15 mouse cellular contexts compared by ENCODE assay signal in the genomic region with DNA sequence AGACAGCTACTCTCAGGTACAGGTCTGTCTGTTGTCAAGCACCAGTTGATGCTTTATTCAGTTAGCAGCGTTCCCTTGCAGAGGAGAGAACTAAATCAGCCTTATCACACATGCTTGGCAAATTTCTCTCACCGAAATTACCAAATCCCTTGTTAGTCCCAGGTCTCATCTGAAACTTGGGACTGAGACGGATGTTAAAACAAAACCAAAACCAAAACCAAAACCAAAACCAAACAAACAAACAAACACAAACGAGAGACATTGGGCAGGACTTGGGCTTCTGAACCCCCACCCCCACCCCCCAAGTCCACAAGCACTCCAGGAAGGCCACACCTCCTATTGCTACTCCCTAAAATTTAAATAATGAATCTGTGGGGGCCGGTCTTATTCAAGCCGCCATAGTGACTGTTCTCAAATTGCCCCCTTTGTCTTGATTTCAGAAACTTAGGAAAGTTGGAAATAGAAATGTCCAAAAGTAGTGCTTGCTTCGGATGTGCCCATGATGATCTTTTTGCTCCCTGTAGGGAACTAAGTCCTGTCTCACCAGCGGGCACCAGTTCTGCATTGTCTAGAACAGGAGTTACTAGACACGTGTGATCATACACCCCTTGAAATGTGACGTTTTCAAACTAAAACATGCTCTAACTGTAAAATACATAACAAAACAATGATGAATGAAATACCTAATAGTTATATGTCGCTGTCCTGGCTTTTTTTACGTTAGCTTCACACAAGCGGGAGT. TPM values are rescaled to one million over a fixed set of nuclear protein-coding genes. Genes with fewer than 3 reads are reported as not detected.
A peak's percentile ranks its signal among the peaks of the same experiment; 100 is the strongest.
DNase-seq lines count a peak whose midpoint lies in the region; ATAC-seq and TF ChIP-seq lines count a peak whose summit lies in the region.
"Had no signal": no experiment of that assay in that cellular context is flagged by ENCODE, and none has a peak within 500 bp of the region (broad histone marks: within the 10 kb centered on the region; RNA-seq: fewer than 3 reads in every experiment).

No protein-coding gene starts in this region.

- no peak for TF ChIP-seq CTCF in liver, postnatal 0 days (IDR thresholded peaks at IDR 0.05; ENCODE audit: low read depth)

- no peaks in the 10 kb centered on the region for H3K36me3 ChIP-seq in heart, embryonic 13.5 days
- H3K36me3 ChIP-seq in megakaryocyte, embryonic 14.5 days (replicated peaks; ENCODE audit: low read length) = no peaks in the 10 kb centered on the region
- no peaks in the 10 kb centered on the region for H3K36me3 ChIP-seq in embryonic facial prominence, embryonic 14.5 days (ENCODE audit: control insufficient read depth, insufficient read depth, low read length)
- H3K36me3 ChIP-seq in liver, postnatal 0 days (replicated peaks; ENCODE audit: insufficient read depth, low read length) = no peaks in the 10 kb centered on the region
- no peaks in the 10 kb centered on the region for H3K36me3 ChIP-seq in kidney, embryonic 14.5 days (ENCODE audit: control insufficient read depth, insufficient read depth, low read length)
- H3K36me3 ChIP-seq: embryonic facial prominence, embryonic 12.5 days; limb, embryonic 12.5 days had no signal

- ATAC-seq in heart, embryonic 13.5 days (ENCODE audit: extremely low read depth, insufficient number of reproducible peaks, low FRiP score, low TSS enrichment) = no peak
- ATAC-seq in megakaryocyte, adult 5-6 weeks (ENCODE audit: poor library complexity, severe bottlenecking) = no peak
- ATAC-seq in embryonic facial prominence, embryonic 14.5 days (ENCODE audit: low read depth) = no peak
- ATAC-seq in liver, postnatal 0 days = peak; percentile 64
- no peak for ATAC-seq in kidney, embryonic 14.5 days (ENCODE audit: low FRiP score, low TSS enrichment)

- H3K4me2 ChIP-seq in heart, embryonic 13.5 days = peak overlapping the region; percentile 42
- H3K4me2 ChIP-seq in embryonic facial prominence, embryonic 14.5 days (ENCODE audit: low read depth, low read length) = peak overlapping the region; percentile 28; the same call in 1 of the 2 replicates
- peak overlapping the region; percentile 56 for H3K4me2 ChIP-seq in liver, postnatal 0 days (ENCODE audit: low read depth, low read length)
- H3K4me2 ChIP-seq in kidney, embryonic 14.5 days (replicated peaks; ENCODE audit: low read depth, low read length) = no peak overlapping the region; the same call in 1 of the 2 replicates
- H3K4me2 ChIP-seq: embryonic facial prominence, embryonic 12.5 days; hindbrain, embryonic 14.5 days; limb, embryonic 12.5 days had no signal

- no peak overlapping the region for H3K27ac ChIP-seq in heart, embryonic 13.5 days (replicated peaks)
- no peak overlapping the region for H3K27ac ChIP-seq in embryonic facial prominence, embryonic 14.5 days (replicated peaks; ENCODE audit: low read depth, low read length)
- H3K27ac ChIP-seq in liver, postnatal 0 days (ENCODE audit: low read depth) = no peak overlapping the region
- no peak overlapping the region for H3K27ac ChIP-seq in kidney, embryonic 14.5 days (ENCODE audit: low read depth, low read length)
- H3K27ac ChIP-seq: embryonic facial prominence, embryonic 12.5 days; hindbrain, embryonic 14.5 days; limb, embryonic 12.5 days had no signal

- no peaks in the 10 kb centered on the region for H3K27me3 ChIP-seq in heart, embryonic 13.5 days (replicated peaks)
- peaks cover 12% of the 10 kb centered on the region for H3K27me3 ChIP-seq in megakaryocyte, embryonic 14.5 days (replicated peaks)
- no peaks in the 10 kb centered on the region for H3K27me3 ChIP-seq in embryonic facial prominence, embryonic 14.5 days (replicated peaks; ENCODE audit: control insufficient read depth, insufficient read depth, low read length)
- H3K27me3 ChIP-seq in liver, postnatal 0 days (ENCODE audit: insufficient read depth, low read length) = no peaks in the 10 kb centered on the region
- no peaks in the 10 kb centered on the region for H3K27me3 ChIP-seq in kidney, embryonic 14.5 days (ENCODE audit: control insufficient read depth, insufficient read depth, low read length)
- H3K27me3 ChIP-seq: embryonic facial prominence, embryonic 12.5 days; limb, embryonic 12.5 days had no signal

- no peak for TF ChIP-seq EP300 in liver, postnatal 0 days (IDR thresholded peaks at IDR 0.05; ENCODE audit: low read depth)

- H3K9me3 ChIP-seq in heart, embryonic 13.5 days = no peaks in the 10 kb centered on the region
- peaks cover 4% of the 10 kb centered on the region; the same call in 1 of the 2 replicates for H3K9me3 ChIP-seq in megakaryocyte, embryonic 14.5 days
- H3K9me3 ChIP-seq in embryonic facial prominence, embryonic 14.5 days (ENCODE audit: control insufficient read depth, low read length) = no peaks in the 10 kb centered on the region
- no peaks in the 10 kb centered on the region for H3K9me3 ChIP-seq in liver, postnatal 0 days (ENCODE audit: low read length)
- no peaks in the 10 kb centered on the region for H3K9me3 ChIP-seq in kidney, embryonic 14.5 days (ENCODE audit: control insufficient read depth, low read length)
- H3K9me3 ChIP-seq: embryonic facial prominence, embryonic 12.5 days; limb, embryonic 12.5 days had no signal

- 0 out of 2 replicates have a peak, but pooled peaks cover 4% of the 10 kb centered on the region for H3K4me1 ChIP-seq in heart, embryonic 13.5 days
- H3K4me1 ChIP-seq in megakaryocyte, embryonic 14.5 days = peaks cover 16% of the 10 kb centered on the region
- no peaks in the 10 kb centered on the region for H3K4me1 ChIP-seq in embryonic facial prominence, embryonic 14.5 days (ENCODE audit: control insufficient read depth, insufficient read depth, low read length)
- peaks cover 5% of the 10 kb centered on the region; the same call in 1 of the 2 replicates for H3K4me1 ChIP-seq in liver, postnatal 0 days (ENCODE audit: insufficient read depth)
- no peaks in the 10 kb centered on the region for H3K4me1 ChIP-seq in kidney, embryonic 14.5 days (ENCODE audit: control insufficient read depth, insufficient read depth, low read length)
- H3K4me1 ChIP-seq: embryonic facial prominence, embryonic 12.5 days; limb, embryonic 12.5 days had no signal

- WGBS in heart, embryonic 13.5 days = 45% methylated on average over 13 of the region's 13 CpGs
- 57% methylated on average over 13 of the region's 13 CpGs for WGBS in embryonic facial prominence, embryonic 14.5 days
- WGBS in liver, postnatal 0 days (ENCODE audit: insufficient replicate concordance) = 49% methylated on average over 13 of the region's 13 CpGs
- 60% methylated on average over 13 of the region's 13 CpGs for WGBS in kidney, embryonic 14.5 days

- H3K4me3 ChIP-seq in heart, embryonic 13.5 days = peak overlapping the region; percentile 17
- peak overlapping the region; percentile 82 for H3K4me3 ChIP-seq in megakaryocyte, embryonic 14.5 days (replicated peaks)
- peak overlapping the region; percentile 10; the same call in 1 of the 2 replicates for H3K4me3 ChIP-seq in embryonic facial prominence, embryonic 14.5 days (ENCODE audit: low read depth, low read length)
- H3K4me3 ChIP-seq in liver, postnatal 0 days (ENCODE audit: low read depth, low read length) = peak overlapping the region; percentile 31
- H3K4me3 ChIP-seq in kidney, embryonic 14.5 days (ENCODE audit: low read length) = no peak overlapping the region
- H3K4me3 ChIP-seq: embryonic facial prominence, embryonic 12.5 days; limb, embryonic 12.5 days had no signal

- DNase-seq in heart, postnatal 4 days = no peak
- DNase-seq in embryonic facial prominence, embryonic 14.5 days (ENCODE audit: low spot score) = no peak
- DNase-seq in liver, postnatal 0 days = no peak
- no peak for DNase-seq in right cerebral cortex, postnatal 25 days
- DNase-seq: cerebellum, adult 9-11 months; gastrocnemius, postnatal 10 days; kidney, postnatal 14 days; layer of hippocampus, postnatal 36 days had no signal

- no peak overlapping the region for H3K9ac ChIP-seq in heart, embryonic 13.5 days
- no peak overlapping the region for H3K9ac ChIP-seq in embryonic facial prominence, embryonic 14.5 days (ENCODE audit: low read depth, low read length)
- no peak overlapping the region for H3K9ac ChIP-seq in liver, postnatal 0 days (replicated peaks)
- H3K9ac ChIP-seq in kidney, embryonic 14.5 days (ENCODE audit: low read depth, low read length) = no peak overlapping the region
- H3K9ac ChIP-seq: embryonic facial prominence, embryonic 12.5 days; hindbrain, embryonic 14.5 days; limb, embryonic 12.5 days had no signal

RNA-seq across cellular contexts. Expression of gene Neb, which starts 0.4 kb away (rescaled TPM):
- 2.0 and 4.0 TPM in 2 replicates for polyA plus RNA-seq in heart, embryonic 13.5 days (2015; fragmentation: Nextera tagmentation; extraction: Ambion mirVana)
- 1 to 10 TPM; 4.1 to 6.5 TPM for total RNA-seq in heart, postnatal 4 days (2021)
- 0.07 TPM in 1 of 2 replicates, not detected in the other for polyA plus RNA-seq in megakaryocyte, embryonic 14.5 days (2012; ENCODE audit: insufficient read depth, low replicate concordance)
- 0.91 TPM in 1 of 2 replicates, not detected in the other for total RNA-seq in megakaryocyte, adult 5-6 weeks (2015)
- 0.07 and 0.33 TPM in 2 replicates for total RNA-seq in megakaryocyte, adult 5-6 weeks (2017)
- polyA plus RNA-seq in embryonic facial prominence, embryonic 14.5 days (2014; fragmentation: Nextera tagmentation; extraction: Ambion mirVana) = 212 and 249 TPM in 2 replicates
- 1.7 and 10.1 TPM in 2 replicates for polyA plus RNA-seq in liver, postnatal 0 days (2015; fragmentation: Nextera tagmentation; extraction: Ambion mirVana)
- polyA plus RNA-seq in kidney, embryonic 14.5 days (2014; fragmentation: Nextera tagmentation; extraction: Ambion mirVana) = 0.99 and 1.2 TPM in 2 replicates

RNA-seq across cellular contexts. Expression of gene Arl5a, which starts 46.8 kb away (rescaled TPM):
- 47.2 and 51.4 TPM in 2 replicates for polyA plus RNA-seq in heart, embryonic 13.5 days (2015; fragmentation: Nextera tagmentation; extraction: Ambion mirVana)
- 10 to 100 TPM; 52.7 to 56.2 TPM for total RNA-seq in heart, postnatal 4 days (2021)
- polyA plus RNA-seq in megakaryocyte, embryonic 14.5 days (2012; ENCODE audit: insufficient read depth, low replicate concordance) = 3.5 and 5.2 TPM in 2 replicates
- total RNA-seq in megakaryocyte, adult 5-6 weeks (2015) = 38.6 and 43.8 TPM in 2 replicates
- 44.7 TPM in 2 replicates for total RNA-seq in megakaryocyte, adult 5-6 weeks (2017)
- polyA plus RNA-seq in embryonic facial prominence, embryonic 14.5 days (2014; fragmentation: Nextera tagmentation; extraction: Ambion mirVana) = 66.8 and 71.4 TPM in 2 replicates
- 17.2 and 21.9 TPM in 2 replicates for polyA plus RNA-seq in liver, postnatal 0 days (2015; fragmentation: Nextera tagmentation; extraction: Ambion mirVana)
- 30.8 and 70.1 TPM in 2 replicates for polyA plus RNA-seq in kidney, embryonic 14.5 days (2014; fragmentation: Nextera tagmentation; extraction: Ambion mirVana)

Comparison
In these comparisons a context has a peak if more than half of its experiments do, and no peak if none do; other contexts are left out.
1. RNA of gene Neb, which starts 0.4 kb away (polyA plus RNA-seq): 212 to 249 TPM in embryonic facial prominence, embryonic 14.5 days; 2.0 to 4.0 TPM in heart, embryonic 13.5 days, 1.7 to 10.1 TPM in liver, postnatal 0 days, 0.99 to 1.2 TPM in kidney, embryonic 14.5 days and 0.07 TPM in megakaryocyte, embryonic 14.5 days; every median in the first group is over 10 times any median in the second.